Comparison of ENCODE assay signal across 21 mouse cellular contexts in the genomic region with DNA sequence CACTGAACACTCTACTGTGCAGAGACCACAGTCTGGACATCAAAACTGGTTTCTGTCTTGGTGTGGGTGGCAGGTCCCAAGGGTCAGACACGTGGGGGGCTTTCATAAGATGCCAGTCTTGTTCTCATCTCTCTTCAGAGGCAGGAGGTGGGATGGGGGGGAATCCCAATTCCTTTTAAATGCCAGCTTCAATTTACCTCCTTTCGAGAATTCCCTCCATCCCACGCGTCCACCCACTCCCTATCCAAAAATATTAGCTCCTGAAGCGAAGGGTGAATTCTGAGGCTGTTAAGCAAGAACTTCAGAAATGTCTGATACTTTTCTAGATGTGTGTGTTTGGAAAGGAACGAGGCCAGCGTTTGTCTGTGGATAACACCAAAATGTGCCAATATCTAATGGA.
DNase-seq lines count a peak whose midpoint lies in the region; ATAC-seq and TF ChIP-seq lines count a peak whose summit lies in the region.
"Had no signal": no experiment of that assay in that cellular context is flagged by ENCODE, and none has a peak within 500 bp of the region (broad histone marks: within the 10 kb centered on the region; RNA-seq: fewer than 3 reads in every experiment).

No protein-coding gene starts in this region.

- H3K4me1 ChIP-seq in midbrain, embryonic 13.5 days (replicated peaks) = peaks cover 80% of the 10 kb centered on the region

- no peak overlapping the region for H3K4me3 ChIP-seq in layer of hippocampus, adult 2 months
- no peak overlapping the region for H3K4me3 ChIP-seq in midbrain, embryonic 13.5 days (replicated peaks)
- H3K4me3 ChIP-seq: embryonic facial prominence, embryonic 13.5 days; forebrain, embryonic 13.5 days; heart, embryonic 10.5 days; heart, embryonic 15.5 days; hindbrain, embryonic 15.5 days had no signal

- ATAC-seq in midbrain, embryonic 13.5 days = no peak
- ATAC-seq: forebrain, embryonic 13.5 days; forebrain, postnatal 0 days had no signal

- intact Hi-C loops in left cerebral cortex, postnatal 25 days (cut with DNase I) = loop anchor here (5.0 kb wide), 1 partner anchor 66 kb away; no protein-coding TSS in a partner anchor

- no peaks in the 10 kb centered on the region for H3K27me3 ChIP-seq in midbrain, embryonic 13.5 days
- H3K27me3 ChIP-seq: forebrain, embryonic 13.5 days; heart, embryonic 15.5 days; hindbrain, embryonic 15.5 days had no signal

- peak overlapping the region; percentile 78 for H3K27ac ChIP-seq in layer of hippocampus, adult 2 months
- no peak overlapping the region for H3K27ac ChIP-seq in midbrain, embryonic 13.5 days
- H3K27ac ChIP-seq: embryonic facial prominence, embryonic 13.5 days; forebrain, embryonic 13.5 days; heart, embryonic 15.5 days; hindbrain, embryonic 15.5 days had no signal

- H3K9ac ChIP-seq in midbrain, embryonic 13.5 days (replicated peaks) = no peak overlapping the region
- H3K9ac ChIP-seq: embryonic facial prominence, embryonic 13.5 days; forebrain, embryonic 13.5 days; forebrain, postnatal 0 days; heart, embryonic 15.5 days; hindbrain, embryonic 15.5 days had no signal

- 89% methylated on average over 7 of the region's 7 CpGs for WGBS in midbrain, embryonic 13.5 days

- no peak overlapping the region for H3K4me2 ChIP-seq in midbrain, embryonic 13.5 days (replicated peaks)
- H3K4me2 ChIP-seq: embryonic facial prominence, embryonic 13.5 days; forebrain, embryonic 13.5 days; heart, embryonic 15.5 days; hindbrain, embryonic 15.5 days had no signal

- no peaks in the 10 kb centered on the region for H3K9me3 ChIP-seq in midbrain, embryonic 13.5 days
- H3K9me3 ChIP-seq: embryonic facial prominence, embryonic 13.5 days; forebrain, embryonic 13.5 days; heart, embryonic 10.5 days; heart, embryonic 15.5 days; hindbrain, embryonic 15.5 days had no signal

- no peak for TF ChIP-seq CTCF in layer of hippocampus, adult 2 months (conservative IDR thresholded peaks at IDR 0.05)

- no peaks in the 10 kb centered on the region for H3K36me3 ChIP-seq in midbrain, embryonic 13.5 days
- H3K36me3 ChIP-seq: embryonic facial prominence, embryonic 13.5 days; heart, embryonic 10.5 days; heart, embryonic 15.5 days; hindbrain, embryonic 15.5 days had no signal

- DNase-seq in layer of hippocampus, adult 2 months (ENCODE audit: low spot score in 2 of 2) = no peak
- DNase-seq in layer of hippocampus, postnatal 25 days (ENCODE audit: extremely low spot score in 1 of 2, low spot score in 1 of 2) = no peak
- peak; percentile 65 for DNase-seq in right cerebral cortex, adult 18-20 months
- DNase-seq in right cerebral cortex, postnatal 25 days = no peak
- peak; percentile 79 for DNase-seq in brain, adult 2 months (ENCODE audit: low read depth, low spot score)
- DNase-seq in left cerebral cortex, postnatal 25 days (ENCODE audit: low spot score in 2 of 2) = peak; percentile 44 to 64
- no peak for DNase-seq in testis, postnatal 14 days (ENCODE audit: low spot score)
- DNase-seq: adrenal gland, adult 8-10 months; cerebellum, adult 11-12 months; cerebellum, adult 9-10 months; cerebellum, postnatal 25 days; forebrain, postnatal 0 days; gastrocnemius, postnatal 36 days; heart, adult 18-20 months; heart, postnatal 14 days had no signal

Comparison
In these comparisons a context has a peak if more than half of its experiments do, and no peak if none do; other contexts are left out.
1. DNase-seq: peak in right cerebral cortex, adult 18-20 months (single experiment), brain, adult 2 months (single experiment) and left cerebral cortex, postnatal 25 days (2 of 2); none in layer of hippocampus, adult 2 months (0 of 2), layer of hippocampus, postnatal 25 days (0 of 2), right cerebral cortex, postnatal 25 days (single experiment) and testis, postnatal 14 days (single experiment).